ENCODE assay signal across 21 mouse cellular contexts in genomic region chr12:52726434-52727231, GRCm38 (mm10). TPM values are rescaled to one million over a fixed set of nuclear protein-coding genes. Genes with fewer than 3 reads are reported as not detected.
DNase-seq lines count a peak whose midpoint lies in the region; ATAC-seq and TF ChIP-seq lines count a peak whose summit lies in the region.
"Had no signal": no experiment of that assay in that cellular context is flagged by ENCODE, and none has a peak within 500 bp of the region (broad histone marks: within the 10 kb centered on the region; RNA-seq: fewer than 3 reads in every experiment).

No protein-coding gene starts in this region.

- no peaks in the 10 kb centered on the region for H3K36me3 ChIP-seq in kidney, embryonic 16.5 days (ENCODE audit: insufficient read depth, low read length)
- H3K36me3 ChIP-seq in midbrain, postnatal 0 days (ENCODE audit: insufficient read depth, low read length), result no peaks in the 10 kb centered on the region
- H3K36me3 ChIP-seq in midbrain, embryonic 11.5 days (ENCODE audit: control insufficient read depth, insufficient read depth, low read length), result no peaks in the 10 kb centered on the region
- H3K36me3 ChIP-seq: heart, embryonic 10.5 days; intestine, embryonic 15.5 days; limb, embryonic 10.5 days; liver, embryonic 12.5 days; neural tube, embryonic 12.5 days had no signal

- peaks cover 8% of the 10 kb centered on the region; the same call in 1 of the 2 replicates for H3K4me1 ChIP-seq in kidney, embryonic 16.5 days (ENCODE audit: insufficient read depth, low read length)
- 0 out of 2 replicates have a peak, but pooled peaks cover 2% of the 10 kb centered on the region for H3K4me1 ChIP-seq in midbrain, postnatal 0 days (ENCODE audit: insufficient read depth, low read length)
- H3K4me1 ChIP-seq in midbrain, embryonic 11.5 days (ENCODE audit: control insufficient read depth, insufficient read depth, low read length), result no peaks in the 10 kb centered on the region
- H3K4me1 ChIP-seq: heart, embryonic 10.5 days; intestine, embryonic 15.5 days; liver, embryonic 12.5 days had no signal

- peak; percentile 51 for ATAC-seq in kidney, embryonic 16.5 days (ENCODE audit: low FRiP score, low TSS enrichment)
- ATAC-seq in midbrain, postnatal 0 days (ENCODE audit: low FRiP score), result no peak
- no peak for ATAC-seq in midbrain, embryonic 11.5 days (ENCODE audit: low FRiP score)
- ATAC-seq in activated CD4-positive, CD25-positive, alpha-beta regulatory T cell, adult 4 months, result no peak
- ATAC-seq in frontal cortex, adult (ENCODE audit: low TSS enrichment), result no peak
- ATAC-seq: intestine, embryonic 15.5 days; liver, embryonic 12.5 days; Patski had no signal

- no peaks in the 10 kb centered on the region for H3K9me3 ChIP-seq in kidney, embryonic 16.5 days (ENCODE audit: low read length)
- H3K9me3 ChIP-seq in midbrain, postnatal 0 days (ENCODE audit: low read length), result no peaks in the 10 kb centered on the region
- no peaks in the 10 kb centered on the region for H3K9me3 ChIP-seq in midbrain, embryonic 11.5 days (ENCODE audit: control insufficient read depth, low read length)
- H3K9me3 ChIP-seq: heart, embryonic 10.5 days; intestine, embryonic 15.5 days; limb, embryonic 10.5 days; liver, embryonic 12.5 days; neural tube, embryonic 12.5 days had no signal

- no peaks in the 10 kb centered on the region for H3K27me3 ChIP-seq in kidney, embryonic 16.5 days (ENCODE audit: insufficient read depth, low read length)
- no peaks in the 10 kb centered on the region for H3K27me3 ChIP-seq in midbrain, postnatal 0 days (ENCODE audit: insufficient read depth, low read length)
- no peaks in the 10 kb centered on the region for H3K27me3 ChIP-seq in midbrain, embryonic 11.5 days (ENCODE audit: control insufficient read depth, insufficient read depth, low read length)
- H3K27me3 ChIP-seq: intestine, embryonic 15.5 days; liver, embryonic 12.5 days; neural tube, embryonic 12.5 days; Patski had no signal

- H3K4me2 ChIP-seq in kidney, embryonic 16.5 days (replicated peaks; ENCODE audit: low read depth, low read length), result no peak overlapping the region
- no peak overlapping the region for H3K4me2 ChIP-seq in midbrain, postnatal 0 days (ENCODE audit: low read depth, low read length, poor library complexity, severe bottlenecking)
- H3K4me2 ChIP-seq in midbrain, embryonic 11.5 days, result no peak overlapping the region
- H3K4me2 ChIP-seq: intestine, embryonic 15.5 days; liver, embryonic 12.5 days; neural tube, embryonic 12.5 days had no signal

- DNase-seq in embryo, embryonic 10 days (ENCODE audit: low spot score), result peak; percentile 7
- no peak for DNase-seq in embryo, embryonic 11 days
- no peak for DNase-seq in kidney, postnatal 25 days
- peak; percentile 79 for DNase-seq in midbrain, postnatal 0 days (ENCODE audit: low spot score)
- no peak for DNase-seq in midbrain, embryonic 11.5 days (ENCODE audit: low spot score, missing footprints)
- DNase-seq: gastrocnemius, postnatal 14 days; heart, postnatal 14 days; layer of hippocampus, postnatal 36 days; lung, postnatal 36 days; midbrain, embryonic 14.5 days; right cerebral cortex, postnatal 14 days; thymus, postnatal 25 days had no signal

- H3K27ac ChIP-seq in kidney, embryonic 16.5 days (ENCODE audit: low read length), result no peak overlapping the region
- no peak overlapping the region for H3K27ac ChIP-seq in midbrain, postnatal 0 days (ENCODE audit: low read depth, low read length)
- H3K27ac ChIP-seq in midbrain, embryonic 11.5 days (ENCODE audit: low read depth, low read length), result no peak overlapping the region
- H3K27ac ChIP-seq: heart, embryonic 10.5 days; intestine, embryonic 15.5 days; limb, embryonic 10.5 days; liver, embryonic 12.5 days; neural tube, embryonic 12.5 days had no signal

- WGBS in kidney, embryonic 16.5 days, result 40% methylated on average over 10 of the region's 10 CpGs
- 35% methylated on average over 10 of the region's 10 CpGs for WGBS in midbrain, postnatal 0 days
- WGBS in midbrain, embryonic 11.5 days, result 43% methylated on average over 10 of the region's 10 CpGs

- H3K9ac ChIP-seq in kidney, embryonic 16.5 days (replicated peaks; ENCODE audit: low read length), result no peak overlapping the region
- H3K9ac ChIP-seq in midbrain, postnatal 0 days (replicated peaks; ENCODE audit: low read length, poor library complexity, severe bottlenecking), result no peak overlapping the region
- H3K9ac ChIP-seq in midbrain, embryonic 11.5 days (ENCODE audit: low read length), result no peak overlapping the region
- H3K9ac ChIP-seq: intestine, embryonic 15.5 days; liver, embryonic 12.5 days; neural tube, embryonic 12.5 days had no signal

- no peak overlapping the region for H3K4me3 ChIP-seq in kidney, embryonic 16.5 days (ENCODE audit: low read length)
- H3K4me3 ChIP-seq in midbrain, postnatal 0 days (ENCODE audit: low read depth, low read length), result no peak overlapping the region
- H3K4me3 ChIP-seq in midbrain, embryonic 11.5 days (ENCODE audit: low read depth, low read length), result no peak overlapping the region
- H3K4me3 ChIP-seq: heart, embryonic 10.5 days; intestine, embryonic 15.5 days; limb, embryonic 10.5 days; liver, embryonic 12.5 days; neural tube, embryonic 12.5 days had no signal

- TF ChIP-seq CTCF in midbrain, postnatal 0 days (IDR thresholded peaks at IDR 0.05), result no peak

RNA-seq across cellular contexts. Expression of gene Akap6, which starts 27.4 kb away (rescaled TPM):
- 0.23 and 0.41 TPM in 2 replicates for polyA plus RNA-seq in kidney, embryonic 16.5 days (2015; fragmentation: Nextera tagmentation; extraction: Ambion mirVana)
- 69.3 and 90.2 TPM in 2 replicates for total RNA-seq in midbrain, postnatal 0 days (2014; rRNA removed)
- 15.7 and 18.2 TPM in 2 replicates for polyA plus RNA-seq in midbrain, postnatal 0 days (2015; fragmentation: Nextera tagmentation; extraction: Ambion mirVana)
- polyA plus RNA-seq in midbrain, embryonic 11.5 days (2014; fragmentation: Nextera tagmentation; extraction: Ambion mirVana), result 16.5 and 16.8 TPM in 2 replicates
- under 1 TPM; 0.06 to 0.08 TPM for polyA plus RNA-seq in activated CD4-positive, CD25-positive, alpha-beta regulatory T cell, adult 4 months (2017; shearing (Covaris generic))

Comparison
In these comparisons a context has a peak if more than half of its experiments do, and no peak if none do; other contexts are left out.
1. DNase-seq: peak in embryo, embryonic 10 days (single experiment) and midbrain, postnatal 0 days (single experiment); none in embryo, embryonic 11 days (single experiment), kidney, postnatal 25 days (0 of 2) and midbrain, embryonic 11.5 days (single experiment).
2. RNA of gene Akap6, which starts 27.4 kb away (polyA plus RNA-seq): 15.7 to 18.2 TPM in midbrain, postnatal 0 days and 16.5 to 16.8 TPM in midbrain, embryonic 11.5 days; 0.23 to 0.41 TPM in kidney, embryonic 16.5 days and 0.06 to 0.08 TPM in activated CD4-positive, CD25-positive, alpha-beta regulatory T cell, adult 4 months; every median in the first group is over 10 times any median in the second.